Mouse (Mus musculus) pancreas, adult 10 weeks (tissue): ENCODE measurements around the gene Gm11985. TPM values are rescaled to one million over a fixed set of nuclear protein-coding genes. Genes with fewer than 3 reads are reported as not detected.

Source experiments
- polyA plus RNA-seq: library from polyadenylated mRNA; stranded (reverse); fragments of 350-450 nt; fragmentation: Illumina TruSeq; extraction: RNeasy Lipid Tissue Mini Kit (QIAGEN cat#74804); gene quantifications from one replicate; pipeline ENCODE4 v1.2.3, GENCODE M21; 2015; ENCODE audit warnings: low read depth, low replicate concordance; ENCODE audit not compliant: insufficient read depth

Gm11985 gene
- not detected for polyA plus RNA-seq

GRCm38 (mm10) chr11:7188469-7188868 is at the start of gene Gm11985:
TSS of gene Gm11985 (minus strand) at chr11:7188569.

GRCm38 (mm10) chr11:7213501-7214341 is 25.4 kb upstream of the Gm11985 start, which contains the start of gene Igfbp3:
TSS of gene Igfbp3 (minus strand) at chr11:7213923.

GRCm38 (mm10) chr11:7197491-7197941 is 9.1 kb upstream of the Gm11985 start, which contains the start of gene Igfbp1:
TSS of gene Igfbp1 (plus strand) at chr11:7197782.

Other genes with a start within 250 kb of the Gm11985 start
- gene Adcy1, start 125.1 kb downstream of the Gm11985 start, polyA plus RNA-seq: 0.11 TPM
- not detected for gene Igfbp1, start 9.2 kb upstream of the Gm11985 start, polyA plus RNA-seq
- gene Igfbp3, start 25.4 kb upstream of the Gm11985 start, polyA plus RNA-seq: 100 TPM